Mouse (Mus musculus) forebrain, embryonic 14.5 days (tissue): ENCODE measurements at regions not wholly inside any gene's neighbourhood (a gene's known extent, or its start where the extent isn't known, plus 50 kb on each side); places are given as distances from the start of the nearest gene placed in this dataset.

Experiments
- ATAC-seq: fragments of 200-750 bp; cut with Nextera tagmentation; 2 replicates; pipeline ENCODE4 v1.8.0; 2017; ENCODE audit warnings: mild to moderate bottlenecking, moderate library complexity
- DNase-seq: peaks from one replicate; pipeline ENCODE4 v3.0.0-alpha.2; 2015; ENCODE audit warnings: low spot score
- H3K27ac ChIP-seq: fragments of 300-500 bp; sonication (generic); 2 replicates; pipeline ENCODE4 v1.5.1; 2014; ENCODE audit warnings: low read depth, mild to moderate bottlenecking, control low read depth, low read length, moderate library complexity
- H3K27me3 ChIP-seq: fragments of 300-500 bp; sonication (generic); replicated peaks from 2 replicates; pipeline ENCODE4 v1.6.1; 2014; ENCODE audit warnings: low read length, control low read depth, mixed read lengths; ENCODE audit not compliant: control insufficient read depth, insufficient read depth
- H3K36me3 ChIP-seq: fragments of 300-500 bp; sonication (generic); 2 replicates; pipeline ENCODE4 v1.6.1; 2014; ENCODE audit warnings: low read length, control low read depth; ENCODE audit not compliant: control insufficient read depth, insufficient read depth
- H3K4me1 ChIP-seq: fragments of 300-500 bp; sonication (generic); 2 replicates; pipeline ENCODE4 v1.6.1; 2014; ENCODE audit warnings: antibody characterized with exemption, low read length, control low read depth; ENCODE audit not compliant: control insufficient read depth, insufficient read depth
- H3K4me2 ChIP-seq: fragments of 300-500 bp; sonication (generic); 2 replicates; pipeline ENCODE4 v1.6.1; 2014; ENCODE audit warnings: mild to moderate bottlenecking, control low read depth, low read length
- H3K4me3 ChIP-seq: fragments of 300-500 bp; sonication (generic); 2 replicates; pipeline ENCODE4 v1.5.1; 2014; ENCODE audit warnings: low read depth, low read length, control low read depth
- H3K9ac ChIP-seq: fragments of 300-500 bp; sonication (generic); 2 replicates; pipeline ENCODE4 v1.6.1; 2014; ENCODE audit warnings: mild to moderate bottlenecking, low read length, control low read depth, moderate library complexity
- H3K9me3 ChIP-seq: fragments of 300-500 bp; sonication (generic); replicated peaks from 2 replicates; pipeline ENCODE4 v1.6.1; 2016; ENCODE audit warnings: low read length, control low read depth, mixed read lengths; ENCODE audit not compliant: control insufficient read depth
- WGBS: fragments of 180-500 bp; shearing (Covaris S2); extraction: QIAGEN DNeasy Blood & Tissue Kit; methylation state at CpG from one replicate; pipeline ENCODE4 v1.1.7; 2014; 5-methylcytosine and 5-hydroxymethylcytosine counted together

GRCm38 (mm10) chr7:75981560-75981959 lies 133.4 kb downstream of the Klhl25 start:
- DNase-seq, result no peak
- peak overlapping the region; percentile 45; the same call in 1 of the 2 replicates for H3K27ac ChIP-seq

GRCm38 (mm10) chr7:75983029-75983808 lies 135.1 kb downstream of the Klhl25 start:
- Histone ChIP-seq H3K27me3 (no peaks in the 10 kb centered on the region), H3K4me2 (peak overlapping the region; percentile 45), H3K27ac (peak overlapping the region; percentile 77), H3K9me3 (no peaks in the 10 kb centered on the region), H3K4me3 (no peak overlapping the region), H3K4me1 (peaks cover 12% of the 10 kb centered on the region), H3K36me3 (no peaks in the 10 kb centered on the region), H3K9ac (no peak overlapping the region)
- ATAC-seq (peak; percentile 95), DNase-seq (peak; percentile 92)
- WGBS, result 1% methylated on average over 23 of the region's 23 CpGs

More at GRCm38 (mm10) chr7:75981560-75981959, 133.4 kb downstream of the Klhl25 start:
- no peaks in the 10 kb centered on the region for H3K9me3 ChIP-seq
- H3K9ac ChIP-seq, result no peak overlapping the region
- no peak for ATAC-seq
- no peak overlapping the region for H3K4me3 ChIP-seq
- peaks cover 12% of the 10 kb centered on the region for H3K4me1 ChIP-seq
- no peaks in the 10 kb centered on the region for H3K27me3 ChIP-seq
- 89% methylated on average over 5 of the region's 5 CpGs for WGBS
- no peak overlapping the region for H3K4me2 ChIP-seq
- H3K36me3 ChIP-seq, result no peaks in the 10 kb centered on the region

DNA sequence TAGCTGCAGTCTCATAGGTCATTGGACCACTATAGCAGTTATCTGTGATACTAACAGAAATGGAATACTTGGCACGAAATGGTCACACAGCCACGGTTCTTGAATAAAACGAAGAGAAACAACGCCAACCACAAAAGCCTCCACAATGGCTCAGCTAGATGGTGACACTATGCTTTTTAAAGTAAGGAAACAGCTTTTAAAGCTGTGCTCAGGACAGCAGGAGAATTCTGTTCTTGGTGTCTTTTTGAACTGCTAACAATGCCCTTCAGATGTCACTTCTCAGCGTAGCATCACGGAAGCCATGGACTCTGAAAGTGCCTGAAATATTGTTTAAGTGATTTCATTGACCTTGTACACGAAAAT lies 135.7 kb downstream of the Klhl25 start:
- no peak overlapping the region for H3K4me3 ChIP-seq
- H3K36me3 ChIP-seq, result no peaks in the 10 kb centered on the region
- peak overlapping the region; percentile 77 for H3K27ac ChIP-seq
- peak overlapping the region; percentile 45 for H3K4me2 ChIP-seq
- no peak for ATAC-seq
- no peak for DNase-seq
- WGBS, result 6% methylated on average over 7 of the region's 7 CpGs
- no peak overlapping the region for H3K9ac ChIP-seq
- peaks cover 12% of the 10 kb centered on the region for H3K4me1 ChIP-seq
- H3K9me3 ChIP-seq, result no peaks in the 10 kb centered on the region
- H3K27me3 ChIP-seq, result no peaks in the 10 kb centered on the region

- Histone ChIP-seq H3K27ac (peak overlapping the region; percentile 75), H3K9ac (no peak overlapping the region), H3K4me2 (no peak overlapping the region), H3K27me3 (no peaks in the 10 kb centered on the region), H3K4me3 (no peak overlapping the region), H3K9me3 (no peaks in the 10 kb centered on the region), H3K36me3 (no peaks in the 10 kb centered on the region), H3K4me1 (0 out of 2 replicates have a peak, but pooled peaks cover 8% of the 10 kb centered on the region)
- ATAC-seq (peak; percentile 91), DNase-seq (peak; percentile 90)
- WGBS, result 1% methylated on average over 5 of the region's 5 CpGs
These were observed 150.7 kb downstream of the Klhl25 start for GRCm38 (mm10) chr7:75998853-75999252.

DNA sequence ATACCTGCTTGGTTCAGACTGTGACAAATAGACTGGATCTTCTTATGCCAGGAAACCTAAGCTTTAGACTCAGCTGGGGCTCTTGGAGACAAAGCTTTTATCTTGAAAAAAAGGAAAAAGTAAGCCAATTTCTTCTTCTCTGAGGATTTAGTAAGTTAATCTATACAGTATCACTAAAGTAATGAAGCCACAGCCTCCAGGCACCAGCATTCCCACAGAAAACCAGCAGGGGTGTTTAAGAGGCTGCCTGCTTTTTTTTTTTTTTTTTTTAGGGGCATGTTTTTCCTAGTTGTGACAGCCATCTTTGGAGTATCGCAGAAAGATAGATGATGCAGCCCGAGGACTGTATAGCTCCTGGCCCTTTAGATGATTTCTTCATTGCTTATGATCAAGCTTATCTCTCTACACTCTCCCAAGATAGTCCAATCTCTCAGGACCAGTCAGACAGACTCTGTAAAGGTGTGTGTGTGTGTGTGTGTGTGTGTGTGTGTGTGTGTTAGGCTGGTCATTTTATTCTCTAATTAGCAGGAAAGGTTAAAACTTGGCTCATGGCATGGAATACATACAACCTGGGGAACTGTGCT lies 151.3 kb downstream of the Klhl25 start:
- Histone ChIP-seq H3K4me3 (no peak overlapping the region), H3K4me2 (no peak overlapping the region), H3K9ac (no peak overlapping the region), H3K27ac (peak overlapping the region; percentile 75), H3K36me3 (no peaks in the 10 kb centered on the region), H3K27me3 (no peaks in the 10 kb centered on the region), H3K4me1 (0 out of 2 replicates have a peak, but pooled peaks cover 8% of the 10 kb centered on the region), H3K9me3 (no peaks in the 10 kb centered on the region)
- DNase-seq (peak; percentile 67), ATAC-seq (peak; percentile 67)
- 26% methylated on average over 2 of the region's 2 CpGs for WGBS

DNA sequence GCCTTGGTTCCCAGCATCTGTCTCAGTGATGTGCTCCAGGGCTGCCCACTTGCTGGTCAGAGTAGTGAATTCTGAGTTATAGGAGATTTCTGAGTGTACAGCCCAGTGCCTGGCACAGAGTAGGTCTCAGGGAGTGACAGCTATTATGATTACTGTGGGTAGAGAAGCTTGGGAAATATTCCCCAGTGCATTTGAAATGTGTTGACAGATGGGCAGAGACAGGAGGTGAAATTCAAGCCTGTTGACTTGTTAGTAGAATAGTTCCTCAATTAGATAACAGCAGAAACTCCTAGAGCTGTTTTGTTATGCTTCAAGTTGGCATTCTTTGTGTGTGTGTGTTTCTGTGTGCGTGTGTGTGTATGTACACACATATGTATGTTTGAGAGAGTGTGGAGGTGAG lies 152.9 kb downstream of the Klhl25 start:
- no peaks in the 10 kb centered on the region for H3K36me3 ChIP-seq
- H3K4me2 ChIP-seq, result no peak overlapping the region
- ATAC-seq (no peak), DNase-seq (no peak)
- 0 out of 2 replicates have a peak, but pooled peaks cover 8% of the 10 kb centered on the region for H3K4me1 ChIP-seq
- no peaks in the 10 kb centered on the region for H3K27me3 ChIP-seq
- WGBS, result 92% methylated on average over 1 of the region's 1 CpGs
- no peak overlapping the region for H3K9ac ChIP-seq
- no peak overlapping the region for H3K4me3 ChIP-seq
- no peaks in the 10 kb centered on the region for H3K9me3 ChIP-seq
- 0 out of 2 replicates have a peak overlapping the region, but pooled peaks have one; percentile 2 for H3K27ac ChIP-seq

DNA sequence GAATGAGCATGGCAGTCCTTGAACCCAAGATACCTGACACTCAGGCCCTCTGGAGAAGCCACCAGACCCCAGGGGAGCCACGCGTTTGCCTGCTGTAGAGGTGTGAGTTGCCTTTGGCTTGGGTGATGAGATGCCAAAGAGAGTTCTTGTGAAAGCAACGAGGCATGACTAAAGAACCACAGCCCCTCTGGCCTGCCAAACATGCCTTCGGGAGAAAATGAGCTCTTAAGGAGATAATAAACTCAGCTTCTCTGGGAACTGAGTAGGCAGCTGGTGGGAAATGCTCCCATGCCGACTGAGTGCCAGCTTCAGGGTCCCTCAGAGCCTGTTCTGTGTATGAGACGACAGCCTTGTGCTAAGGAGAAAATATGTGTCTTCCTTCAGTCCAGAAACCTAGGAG lies 160.1 kb downstream of the Klhl25 start:
- 49% methylated on average over 6 of the region's 6 CpGs for WGBS
- H3K4me2 ChIP-seq, result no peak overlapping the region
- no peaks in the 10 kb centered on the region for H3K9me3 ChIP-seq
- no peak for ATAC-seq
- H3K27ac ChIP-seq, result no peak overlapping the region
- H3K27me3 ChIP-seq, result no peaks in the 10 kb centered on the region
- H3K9ac ChIP-seq, result no peak overlapping the region
- DNase-seq, result peak; percentile 28
- no peak overlapping the region for H3K4me3 ChIP-seq
- no peaks in the 10 kb centered on the region for H3K36me3 ChIP-seq
- H3K4me1 ChIP-seq, result no peaks in the 10 kb centered on the region

- DNase-seq (peak; percentile 38), ATAC-seq (no peak)
- H3K9ac ChIP-seq, result no peak overlapping the region
- WGBS, result 77% methylated on average over 3 of the region's 3 CpGs
- no peaks in the 10 kb centered on the region for H3K36me3 ChIP-seq
- H3K27me3 ChIP-seq, result no peaks in the 10 kb centered on the region
- H3K9me3 ChIP-seq, result no peaks in the 10 kb centered on the region
- no peak overlapping the region for H3K4me3 ChIP-seq
- H3K27ac ChIP-seq, result no peak overlapping the region
- no peaks in the 10 kb centered on the region for H3K4me1 ChIP-seq
- no peak overlapping the region for H3K4me2 ChIP-seq
These were observed 181.9 kb upstream of the Agbl1 start for GRCm38 (mm10) chr7:76047743-76048142.

- no peaks in the 10 kb centered on the region for H3K4me1 ChIP-seq
- no peaks in the 10 kb centered on the region for H3K9me3 ChIP-seq
- no peak for ATAC-seq
- H3K4me3 ChIP-seq, result no peak overlapping the region
- no peak for DNase-seq
- H3K9ac ChIP-seq, result no peak overlapping the region
- H3K4me2 ChIP-seq, result no peak overlapping the region
- WGBS, result 82% methylated on average over 2 of the region's 2 CpGs
- no peaks in the 10 kb centered on the region for H3K36me3 ChIP-seq
- no peaks in the 10 kb centered on the region for H3K27me3 ChIP-seq
- H3K27ac ChIP-seq, result no peak overlapping the region
These were observed 180.3 kb upstream of the Agbl1 start for GRCm38 (mm10) chr7:76049342-76049741.
